Mouse (Mus musculus) kidney, postnatal 10 days (tissue): ENCODE measurements at regions not wholly inside any gene's neighbourhood (a gene's known extent, or its start where the extent isn't known, plus 50 kb on each side); places are given as distances from the start of the nearest gene placed in this dataset.
A peak's percentile ranks its signal among the peaks of the same experiment; 100 is the strongest.
"Not testable (repeated sequence)": the region's sequence is repeated elsewhere in the genome, so short reads cannot be mapped to it uniquely, and the experiment has no call there.

Experiments
- DNase-seq: peaks from one replicate; pipeline ENCODE4 v3.0.0; 2021; ENCODE audit warnings: mixed read lengths

DNA sequence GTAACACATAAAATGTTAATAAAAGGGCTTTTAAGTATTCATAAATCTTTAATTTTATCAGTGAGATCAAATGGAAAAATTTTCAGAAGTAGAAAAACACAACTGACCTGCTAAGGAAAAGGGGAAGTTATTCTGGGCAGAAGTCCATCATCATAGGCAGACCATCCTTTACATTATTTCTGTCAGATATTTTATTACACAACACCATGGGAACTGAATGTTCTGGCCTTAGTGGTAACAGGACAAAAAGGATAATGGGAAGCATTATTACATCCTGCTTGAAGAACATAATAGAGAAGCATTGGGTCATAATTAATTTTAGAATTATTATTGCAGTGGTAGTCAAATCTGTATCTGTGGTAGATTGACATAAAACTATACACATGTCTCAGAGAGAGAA is 603.5 kb upstream of the Gje1 start:
- no peak for DNase-seq

DNA sequence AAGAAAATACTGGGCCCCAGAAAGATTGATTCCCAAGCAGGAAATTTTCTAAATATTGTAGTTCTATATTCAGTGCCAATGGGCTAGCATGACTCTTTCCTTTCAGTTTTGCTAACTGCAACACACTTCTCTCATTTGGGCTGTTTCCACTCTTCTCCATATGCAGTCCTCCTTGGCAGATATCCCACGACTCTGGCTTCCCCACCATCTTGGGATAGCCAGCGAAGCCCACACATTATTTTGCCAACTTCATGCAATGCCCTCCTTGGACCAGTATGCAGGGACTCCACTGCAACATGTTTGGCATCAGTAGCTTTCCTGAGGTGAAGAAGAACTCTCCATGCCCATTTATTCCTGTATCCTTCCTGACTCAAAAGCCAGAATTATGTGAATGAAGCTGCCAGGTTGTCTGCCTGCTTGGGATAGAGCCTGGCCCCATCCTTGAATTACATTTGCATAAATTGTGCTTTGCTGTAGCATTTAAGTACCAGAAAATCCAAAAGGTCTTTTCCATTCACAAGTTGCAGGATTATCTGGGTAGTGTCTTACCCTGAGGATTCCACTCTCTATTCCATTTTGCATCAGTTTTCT is 599.1 kb upstream of the Gje1 start:
- DNase-seq: no peak

DNA sequence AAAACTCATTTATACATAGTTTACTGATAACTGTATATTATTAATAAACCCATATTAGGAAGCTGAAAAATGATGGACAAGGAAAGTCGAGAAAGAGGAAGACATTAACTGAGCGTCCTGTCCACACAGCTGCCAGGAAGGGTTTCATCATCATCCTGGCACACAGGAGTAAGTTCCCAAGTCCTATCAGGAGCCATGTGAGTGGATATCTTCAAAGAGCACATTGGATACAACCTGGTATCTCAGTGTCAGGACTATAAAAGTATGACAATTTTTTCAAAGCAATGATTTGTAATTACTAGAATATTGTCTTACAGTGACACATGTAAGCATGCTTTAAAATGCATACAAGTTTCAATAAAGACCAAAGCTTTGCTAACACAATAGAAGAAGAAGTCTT is 592.6 kb upstream of the Gje1 start:
- no peak for DNase-seq

DNA sequence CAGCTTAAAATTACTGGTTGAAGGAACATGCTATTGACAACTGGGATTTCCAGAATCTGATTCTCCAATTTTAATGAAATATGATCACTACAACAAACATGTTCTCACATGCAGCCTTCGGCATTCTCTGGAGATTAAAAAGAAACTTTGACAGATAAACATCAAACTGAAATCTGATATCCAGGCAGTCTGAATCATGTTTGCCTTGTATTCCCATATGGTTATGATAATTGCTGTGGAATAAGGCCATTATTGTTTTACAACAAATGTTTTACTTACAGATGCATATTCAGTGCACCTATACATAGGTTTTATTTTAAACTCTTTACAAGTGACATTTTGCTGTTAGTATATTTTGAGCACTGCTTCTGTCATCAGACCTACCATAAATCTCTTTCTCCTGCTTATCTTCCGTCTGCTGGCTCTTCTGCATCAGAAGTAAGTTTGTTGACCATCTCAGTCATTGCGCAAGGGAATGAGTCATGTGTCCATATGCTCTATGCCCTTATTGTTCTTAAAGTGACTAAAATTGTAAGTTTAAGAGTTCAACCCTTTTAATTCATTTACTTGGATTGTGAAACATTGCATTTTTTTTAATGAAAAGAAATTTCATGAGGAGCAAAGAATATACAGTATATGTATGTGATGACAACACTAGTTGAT is 587.9 kb upstream of the Gje1 start:
- no peak for DNase-seq

DNA sequence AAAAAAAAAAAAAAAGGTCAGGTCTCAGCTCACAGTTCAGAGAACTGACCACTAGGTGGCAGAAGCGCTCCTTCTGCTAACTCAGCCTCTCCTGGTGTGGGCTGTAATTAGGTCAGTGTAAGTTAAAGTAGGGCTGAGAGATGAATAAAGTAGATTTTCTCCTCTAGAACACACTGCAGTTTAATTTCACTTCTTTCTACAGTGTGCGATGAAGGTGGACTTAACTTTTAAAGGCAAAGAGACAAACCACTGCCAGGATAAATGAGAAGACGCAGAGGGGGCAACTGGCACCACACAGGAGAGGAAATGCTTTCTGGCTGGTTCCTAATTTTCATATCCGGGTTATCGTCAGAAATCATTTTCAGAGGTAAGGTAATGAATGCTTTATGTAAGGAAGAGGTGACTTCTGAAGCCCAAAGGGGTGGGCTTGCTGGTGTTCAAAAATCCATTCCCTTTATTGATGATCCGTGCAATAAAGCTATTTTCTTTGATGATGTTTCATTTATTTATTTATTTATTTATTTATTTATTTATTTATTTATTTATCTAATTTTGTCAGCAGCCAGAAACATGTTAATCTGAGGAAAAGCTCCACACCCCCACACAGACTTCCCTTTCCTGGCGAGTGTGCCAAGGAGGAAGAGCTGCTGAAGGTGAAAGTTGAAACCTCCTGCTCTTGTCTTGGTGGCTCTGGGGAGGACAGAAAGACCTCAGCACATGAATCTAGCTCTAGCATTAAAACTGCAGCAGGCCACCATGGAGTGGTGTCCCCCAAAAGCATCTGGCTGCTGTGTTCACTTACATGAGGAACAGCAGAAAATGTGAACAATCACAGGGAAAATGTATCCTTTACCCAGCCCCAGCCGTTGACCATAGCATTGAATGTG is 582.4 kb upstream of the Gje1 start:
- peak; percentile 91 for DNase-seq

DNA sequence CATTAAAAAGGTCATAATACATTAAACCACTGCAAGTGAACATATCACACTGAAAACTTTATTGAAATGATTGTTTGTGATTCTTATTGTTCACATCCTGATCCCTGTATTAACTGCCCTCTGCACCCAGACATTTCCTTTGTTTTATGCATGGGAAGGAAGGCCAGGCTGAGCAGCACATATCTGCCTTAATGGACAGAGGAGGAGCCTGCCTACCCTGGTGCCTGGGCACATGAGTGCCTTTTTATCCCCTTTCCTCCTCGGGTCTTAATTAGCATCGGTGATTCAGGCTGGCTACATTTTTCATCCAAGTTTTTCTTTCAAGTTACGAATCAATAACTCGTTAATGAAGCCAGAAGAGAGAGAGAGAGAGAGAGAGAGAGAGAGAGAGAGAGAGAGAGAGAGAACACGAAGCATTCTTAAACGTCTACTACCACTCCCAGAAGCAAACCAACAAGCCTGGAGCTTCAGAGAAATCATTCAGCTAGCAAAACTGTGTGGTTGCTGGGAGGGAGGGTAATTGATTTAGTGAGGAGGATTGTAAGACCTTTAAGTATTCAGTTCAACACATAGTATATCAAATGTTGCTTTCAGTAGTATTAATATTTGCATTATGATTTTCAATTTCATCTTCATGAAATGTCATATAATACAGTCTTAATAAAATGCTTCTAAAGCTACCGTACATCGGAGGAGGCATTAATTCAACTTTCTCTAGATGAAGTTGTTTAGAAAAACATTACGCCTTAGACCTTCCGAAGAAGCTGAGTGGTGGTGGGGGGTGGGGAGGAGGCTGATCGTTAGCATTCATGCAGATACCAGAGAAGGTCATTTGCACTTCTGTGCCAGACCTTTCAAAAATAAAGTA is 581.6 kb upstream of the Gje1 start:
- no peak for DNase-seq

DNA sequence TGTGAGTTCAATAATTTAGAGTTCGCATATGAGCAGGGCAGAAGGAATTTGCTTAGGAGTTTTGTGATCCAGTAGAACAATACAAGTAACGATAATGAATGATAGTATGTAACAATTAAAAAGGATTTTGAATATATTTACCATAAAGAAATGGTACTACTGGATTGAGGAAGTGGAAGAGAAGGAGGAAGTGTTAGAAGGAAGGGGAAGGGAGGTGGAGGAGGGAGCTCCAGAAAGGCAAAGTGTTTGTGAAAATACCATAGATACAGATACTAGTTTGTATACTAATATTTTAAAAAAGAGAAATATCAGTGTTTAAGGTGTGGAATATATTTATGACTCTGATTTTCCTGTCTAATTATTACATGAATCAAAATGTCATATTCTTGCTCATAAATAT is 579.2 kb upstream of the Gje1 start:
- DNase-seq: no peak

DNA sequence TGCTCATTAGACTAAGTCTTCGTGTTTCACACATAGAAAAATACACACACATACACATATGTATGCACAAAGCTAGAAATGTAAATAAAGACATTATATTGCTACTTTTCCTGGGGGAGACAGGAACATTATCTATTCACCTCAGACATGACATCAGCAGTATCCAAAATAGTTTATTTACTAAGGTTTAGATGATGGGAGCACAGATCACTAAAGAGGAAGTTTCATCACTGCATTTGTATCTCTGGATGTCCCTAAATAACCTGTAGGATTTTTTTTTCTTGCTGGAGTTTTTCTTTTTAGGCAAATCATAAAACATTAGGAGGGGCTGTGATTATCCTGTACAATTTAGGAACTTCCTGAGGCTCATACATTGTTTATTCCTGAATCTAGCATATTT is 576.1 kb upstream of the Gje1 start:
- no peak for DNase-seq

DNA sequence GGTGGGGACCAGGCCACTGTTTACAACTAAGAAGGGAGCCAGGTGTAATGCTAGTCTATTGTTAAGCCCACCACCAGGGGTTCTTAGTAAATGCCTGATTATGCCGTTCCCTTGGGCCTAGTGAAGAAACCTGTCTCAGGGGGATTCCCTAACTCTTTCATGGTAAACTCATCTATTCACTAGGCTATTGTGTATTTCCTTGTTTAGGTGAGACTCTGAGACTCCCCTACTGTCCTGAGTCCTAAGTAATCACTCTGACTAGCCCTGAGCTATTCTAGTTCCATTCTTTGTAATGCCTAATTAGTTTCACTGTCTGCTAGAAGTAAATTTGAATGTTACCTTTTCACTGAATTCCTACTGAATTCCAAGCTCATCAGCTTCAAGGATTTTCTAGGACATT is 545.3 kb upstream of the Gje1 start:
- DNase-seq: not testable (repeated sequence)

DNA sequence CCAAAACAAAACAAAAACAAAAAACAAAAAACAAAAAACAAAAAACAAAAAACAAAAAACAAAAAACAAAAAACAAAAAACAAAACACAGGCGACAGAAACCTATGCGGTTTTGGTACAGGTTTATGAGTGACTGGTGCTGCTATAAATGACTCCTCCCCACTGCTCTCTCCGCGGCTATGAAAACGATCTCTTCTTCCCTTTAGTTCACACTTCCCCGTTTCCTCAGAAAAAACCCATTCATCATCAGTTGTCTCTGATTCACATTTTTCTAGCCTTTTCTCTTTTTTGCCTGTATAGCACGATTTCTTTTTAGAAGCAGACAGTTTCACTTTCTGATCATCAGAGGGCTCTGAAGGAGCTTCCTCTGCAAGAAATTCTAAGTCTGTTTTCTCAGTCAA is 544.3 kb upstream of the Gje1 start:
- not testable (repeated sequence) for DNase-seq

DNA sequence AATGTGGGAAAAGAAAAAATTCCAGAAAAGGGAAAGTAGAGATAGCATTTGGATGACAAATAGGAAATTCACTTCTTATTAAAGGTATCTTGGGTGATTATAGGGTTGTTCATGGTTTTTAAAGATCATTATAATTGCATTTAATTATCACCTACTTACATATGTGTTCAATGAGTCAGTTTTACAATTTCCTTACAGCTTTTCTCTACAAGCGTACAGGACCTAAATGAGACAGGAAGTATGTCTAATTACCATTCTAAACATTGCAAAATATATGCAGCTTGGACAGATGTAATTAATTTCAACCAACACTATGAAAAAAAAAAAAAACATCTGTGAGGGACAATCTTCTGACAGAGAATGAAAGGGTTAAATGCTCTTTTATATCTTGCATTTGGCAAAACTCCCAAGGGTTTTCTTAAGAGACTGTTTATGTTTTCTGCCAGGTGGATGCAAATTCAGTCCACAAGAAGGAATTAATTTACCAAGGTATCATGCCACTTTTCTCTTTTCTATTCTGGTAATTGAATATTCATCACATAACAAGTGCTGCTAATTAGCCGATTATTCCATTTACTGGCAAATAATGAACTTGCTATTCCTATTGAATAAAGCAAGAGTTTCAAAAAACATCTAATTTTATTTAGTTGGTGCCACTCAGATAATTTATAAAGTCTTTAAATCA is 531.5 kb upstream of the Gje1 start:
- no peak for DNase-seq

DNA sequence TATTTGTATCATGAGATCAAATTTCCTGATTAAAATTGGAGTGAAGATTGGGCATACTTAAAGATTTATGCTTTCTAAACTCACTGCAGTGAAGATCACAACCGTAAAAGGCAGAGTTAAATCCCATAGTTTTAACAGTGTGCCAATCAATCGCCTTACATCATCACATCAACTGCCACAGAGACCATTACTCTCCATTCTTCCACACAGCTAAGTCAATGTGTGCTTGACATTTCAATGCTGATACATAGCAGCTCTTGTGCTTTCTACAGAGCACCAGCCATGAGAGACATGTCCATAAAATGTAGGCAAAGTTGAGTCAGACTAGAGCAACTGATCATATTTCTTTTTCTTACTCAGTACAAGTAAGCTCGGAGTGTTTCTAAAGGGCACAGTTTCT is 530.9 kb upstream of the Gje1 start:
- no peak for DNase-seq

DNA sequence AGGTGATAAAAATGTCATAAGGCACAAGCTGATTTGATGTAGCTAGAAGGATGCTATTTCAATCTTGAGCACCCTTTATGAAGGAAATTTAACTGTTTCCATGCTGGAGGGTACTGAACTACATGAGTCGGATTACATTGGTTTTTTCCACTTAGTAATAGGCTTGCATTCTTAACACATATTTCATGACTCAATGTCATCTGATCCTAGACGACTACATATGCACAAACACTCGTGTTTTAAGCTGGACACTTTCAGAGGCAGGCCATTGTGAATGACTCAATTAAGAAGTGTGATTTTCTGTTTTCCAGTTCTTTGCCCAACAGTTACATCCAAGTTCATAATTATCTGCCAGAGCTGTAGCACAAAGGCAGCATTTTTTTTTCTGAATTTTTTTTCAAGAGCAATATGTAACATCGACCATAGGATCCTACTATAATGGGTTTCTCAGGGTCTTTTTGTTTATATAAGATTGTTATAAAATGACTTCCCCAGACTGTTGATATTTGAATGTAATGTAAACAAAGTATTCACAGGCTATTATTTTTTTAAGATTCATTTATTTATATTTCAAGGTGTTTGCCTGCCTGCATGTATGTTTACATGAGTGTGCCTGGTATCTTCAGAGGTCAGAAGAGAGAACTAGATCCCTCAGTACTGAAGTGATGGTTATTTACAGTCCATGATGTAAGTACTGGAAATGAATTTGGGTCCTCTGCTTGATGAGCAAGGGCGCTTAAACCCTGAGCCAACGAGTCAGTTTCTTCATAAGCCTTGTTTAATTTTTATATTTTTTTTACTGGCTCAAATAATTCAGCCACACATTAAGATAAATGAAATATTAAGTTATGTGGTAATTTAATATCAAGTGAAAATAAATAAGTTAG is 526.6 kb upstream of the Gje1 start:
- no peak for DNase-seq

DNA sequence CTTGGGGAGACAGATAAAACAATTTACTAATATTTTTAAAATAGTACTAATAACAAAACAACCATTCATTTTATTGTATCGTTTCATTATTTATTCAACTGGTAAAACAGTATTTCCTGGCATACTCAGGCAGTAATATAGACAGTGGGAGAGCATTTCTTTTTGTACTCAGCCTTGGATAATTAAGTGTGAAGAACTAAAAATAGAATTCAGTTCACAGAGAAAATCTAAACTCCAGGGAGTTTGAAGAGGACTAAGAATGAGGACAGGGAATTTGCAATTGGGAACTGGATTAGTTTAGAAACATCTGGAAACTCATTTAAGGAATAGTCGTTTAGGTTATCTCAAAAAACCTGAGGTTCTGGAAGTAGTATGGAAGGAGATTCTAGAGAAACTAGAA is 525.4 kb upstream of the Gje1 start:
- DNase-seq: no peak

DNA sequence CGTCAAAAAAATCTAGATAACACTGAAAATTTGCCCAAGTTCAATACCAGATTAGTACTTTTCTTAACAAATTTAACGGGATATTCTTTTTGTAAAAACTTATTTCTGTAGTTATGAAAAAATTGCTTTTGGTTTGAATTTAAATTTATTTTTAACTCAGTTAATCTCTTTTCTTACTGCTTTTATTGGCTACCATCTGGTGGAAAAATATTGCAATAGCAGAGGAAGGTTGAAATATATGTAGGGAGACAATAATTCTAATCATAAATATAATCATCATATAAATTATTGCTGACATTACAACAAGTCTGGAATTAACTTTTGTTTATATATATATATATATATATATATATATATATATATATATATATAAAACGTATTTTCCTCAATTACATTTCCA is 500.9 kb upstream of the Gje1 start:
- no peak for DNase-seq

DNA sequence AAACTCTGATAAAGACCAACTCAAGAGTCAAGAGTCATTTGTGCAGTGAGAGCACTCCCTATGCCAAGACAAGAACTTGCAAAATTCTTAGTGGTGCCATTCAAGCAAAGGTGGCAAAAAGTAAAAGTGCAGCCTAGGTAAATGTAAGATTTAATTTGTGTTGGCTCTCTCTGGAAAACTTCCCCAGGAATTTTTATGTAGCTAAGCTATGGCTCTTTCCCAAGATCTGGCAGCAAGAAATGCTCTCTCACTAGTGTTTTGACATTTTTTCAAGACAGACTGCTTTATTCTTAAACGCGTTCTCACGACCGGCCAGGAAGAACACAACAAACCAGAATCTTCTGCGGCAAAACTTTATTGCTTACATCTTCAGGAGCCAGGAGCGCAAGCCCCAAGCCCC is 461.6 kb upstream of the Gje1 start:
- DNase-seq: no peak

DNA sequence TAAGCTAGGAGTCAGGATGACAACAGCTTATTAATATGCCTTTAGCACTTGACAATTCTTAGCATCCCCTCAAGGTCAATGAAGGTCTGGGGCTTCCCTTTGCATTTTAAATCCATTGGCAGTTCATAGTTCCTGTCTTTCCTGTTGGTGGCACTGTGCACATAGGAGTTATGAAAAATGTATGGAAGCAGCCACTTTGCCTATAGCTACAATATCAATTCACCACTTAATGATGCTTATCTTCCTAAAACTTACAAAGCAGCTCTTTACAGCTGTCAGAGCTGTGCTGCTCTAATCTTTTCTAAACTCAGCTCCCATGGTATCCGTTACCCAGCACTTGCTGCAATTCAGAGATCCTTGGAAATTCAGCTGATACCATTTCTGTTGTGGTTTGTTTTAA is 456.4 kb upstream of the Gje1 start:
- no peak for DNase-seq

DNA sequence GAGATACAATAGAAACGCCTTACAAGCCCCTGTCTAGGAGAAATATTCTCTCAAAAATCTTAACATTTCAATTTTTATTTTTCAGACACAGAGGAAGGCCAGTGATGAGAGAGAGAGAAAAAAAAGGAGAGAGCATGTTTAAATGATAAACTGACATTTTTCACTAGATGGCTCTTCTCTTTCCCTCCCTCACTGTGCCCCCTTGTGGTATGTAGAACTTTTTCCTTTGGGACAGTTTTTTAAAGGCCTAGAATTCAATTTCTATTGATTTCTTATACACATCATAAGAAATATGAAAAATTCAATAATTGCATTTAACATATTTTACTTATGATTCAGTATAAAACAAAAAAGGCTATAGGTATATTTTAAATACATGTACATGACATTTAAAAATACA is 454.5 kb upstream of the Gje1 start:
- no peak for DNase-seq

DNA sequence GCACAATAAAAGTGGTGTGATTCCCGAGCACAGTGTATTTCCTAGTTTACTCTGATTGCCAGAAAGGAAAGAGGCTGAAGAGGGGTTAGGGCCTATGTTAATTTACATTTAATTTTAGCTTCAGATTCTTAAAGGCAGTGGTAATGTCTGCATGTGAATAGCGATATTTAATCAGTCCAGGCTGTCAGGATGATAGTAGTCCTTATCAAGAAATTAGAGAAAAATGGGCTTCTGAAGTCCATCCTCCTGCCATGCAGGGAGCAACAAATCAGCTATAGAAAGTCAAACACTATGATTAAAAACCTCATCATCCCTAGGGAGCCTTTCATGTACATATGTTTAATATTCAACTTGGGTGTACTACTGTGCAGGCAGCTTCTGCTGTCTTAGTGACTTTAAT is 422.7 kb upstream of the Gje1 start:
- no peak for DNase-seq
